Mouse (Mus musculus) MEL (cell line): ENCODE measurements at regions not wholly inside any gene's neighbourhood (a gene's known extent, or its start where the extent isn't known, plus 50 kb on each side); places are given as distances from the start of the nearest gene placed in this dataset.

Experiments
- BHLHE40 ChIP-seq: IDR thresholded peaks from 2 replicates; pipeline ENCODE4 v1.6.1; 2012; ENCODE audit warnings: low read depth, mild to moderate bottlenecking, inconsistent platforms, low read length, improper control_type of control experiment, borderline replicate concordance
- CTCF ChIP-seq, 3 experiments: IDR thresholded peaks in 2 of 3; conservative IDR thresholded peaks in 1 of 3; 2 replicates each; pipeline ENCODE4 v1.5.1; 2011 to 2012; ENCODE audit warnings: low read length in 3 of 3, low read depth in 2 of 3, mild to moderate bottlenecking in 2 of 3, improper control_type of control experiment in 1 of 3, inconsistent platforms in 1 of 3, mixed read lengths in 1 of 3, moderate library complexity in 1 of 3; ENCODE audit not compliant: control insufficient read depth in 1 of 3, insufficient read depth in 1 of 3, poor library complexity in 1 of 3, severe bottlenecking in 1 of 3
- MAX ChIP-seq: IDR thresholded peaks from 2 replicates; pipeline ENCODE4 v1.6.1; 2011; ENCODE audit warnings: low read length, improper control_type of control experiment
- MYC ChIP-seq: IDR thresholded peaks from 2 replicates; pipeline ENCODE4 v1.6.1; 2011; ENCODE audit warnings: low read depth, mild to moderate bottlenecking, low read length, improper control_type of control experiment, moderate library complexity
- POLR2A ChIP-seq, 2 experiments: IDR thresholded peaks; 2 replicates each; pipeline ENCODE4 v1.6.1; 2011 to 2012; ENCODE audit warnings: low read length in 2 of 2, mild to moderate bottlenecking in 2 of 2, control low read depth in 1 of 2, improper control_type of control experiment in 1 of 2, low read depth in 1 of 2, moderate library complexity in 1 of 2; ENCODE audit not compliant: control insufficient read depth in 1 of 2, insufficient read depth in 1 of 2, poor library complexity in 1 of 2
- POLR2AphosphoS2 ChIP-seq: IDR thresholded peaks from 2 replicates; pipeline ENCODE4 v1.6.1; 2011; ENCODE audit warnings: low read length, improper control_type of control experiment
- POLR2AphosphoS5 ChIP-seq: IDR thresholded peaks from 2 replicates; pipeline ENCODE4 v1.6.1; 2012; ENCODE audit warnings: low read depth, borderline replicate concordance, mild to moderate bottlenecking, inconsistent platforms, low read length, moderate library complexity, mixed read lengths
- SMC3 ChIP-seq: IDR thresholded peaks from 2 replicates; pipeline ENCODE4 v1.6.1; 2011; ENCODE audit warnings: low read depth, low read length, improper control_type of control experiment

- TF ChIP-seq CTCF (IDR thresholded peaks at IDR 0.05 in 2 of 3, conservative IDR thresholded peaks at IDR 0.05 in 1 of 3; ENCODE audit: control insufficient read depth in 1 of 3, insufficient read depth in 1 of 3, low read depth in 2 of 3, low read length in 3 of 3, poor library complexity in 1 of 3, severe bottlenecking in 1 of 3) (no peak; a peak in 1 of 6 replicates), BHLHE40 (no peak), POLR2A (IDR thresholded peaks at IDR 0.05; ENCODE audit: control insufficient read depth in 1 of 2, insufficient read depth in 1 of 2, low read depth in 1 of 2, low read length in 2 of 2, poor library complexity in 1 of 2) (no peak), POLR2AphosphoS2 (no peak), POLR2AphosphoS5 (no peak), MYC (no peak), SMC3 (no peak), MAX (no peak)
These were observed 262.9 kb downstream of the 1700017N19Rik start for GRCm38 (mm10) chr10:100853213-100853612.
